Mouse (Mus musculus) MEL (cell line): ENCODE measurements around the gene Adtrp. TPM values are rescaled to one million over a fixed set of nuclear protein-coding genes. Genes with fewer than 3 reads are reported as not detected.

Experiments
- DNase-seq: peaks from one replicate; pipeline ENCODE4 v3.0.0; 2011; ENCODE audit warnings: low read depth, low spot score
- H3K27ac ChIP-seq: 2 replicates; pipeline ENCODE4 v1.5.1; 2012; ENCODE audit warnings: low read depth, mild to moderate bottlenecking, control low read depth, low read length, moderate library complexity; ENCODE audit not compliant: control insufficient read depth
- H3K27me3 ChIP-seq, 2 experiments: fragments of 150-350 bp in 1 of 2; sonication (generic) in 1 of 2; 2 replicates each; pipeline ENCODE4 v1.6.1; 2012; ENCODE audit warnings: low read length in 2 of 2, mild to moderate bottlenecking in 2 of 2, improper control_type of control experiment in 1 of 2, moderate library complexity in 1 of 2; ENCODE audit not compliant: insufficient read depth in 2 of 2, control insufficient read depth in 1 of 2
- H3K36me3 ChIP-seq, 2 experiments: 2 replicates each; pipeline ENCODE4 v1.6.1; 2012 to 2014; ENCODE audit warnings: low read length in 2 of 2, improper control_type of control experiment in 1 of 2, inconsistent platforms in 1 of 2, mild to moderate bottlenecking in 1 of 2; ENCODE audit not compliant: insufficient read depth in 2 of 2, control insufficient read depth in 1 of 2
- H3K4me1 ChIP-seq, 2 experiments: fragments of 150-350 bp in 1 of 2; sonication (generic) in 1 of 2; 2 replicates each; pipeline ENCODE4 v1.6.1; 2012; ENCODE audit warnings: low read length in 2 of 2, improper control_type of control experiment in 1 of 2, mild to moderate bottlenecking in 1 of 2; ENCODE audit not compliant: insufficient read depth in 2 of 2, control insufficient read depth in 1 of 2
- H3K4me3 ChIP-seq, 2 experiments: fragments of 150-350 bp in 1 of 2; sonication (generic) in 1 of 2; 2 replicates each; pipeline ENCODE4 v1.5.1; 2012; ENCODE audit warnings: low read depth in 2 of 2, low read length in 2 of 2, mild to moderate bottlenecking in 2 of 2, moderate library complexity in 2 of 2, control low read depth in 1 of 2, improper control_type of control experiment in 1 of 2; ENCODE audit not compliant: control insufficient read depth in 1 of 2, insufficient read depth in 1 of 2
- H3K79me2 ChIP-seq: 2 replicates; pipeline ENCODE4 v1.6.1; 2012; ENCODE audit warnings: mild to moderate bottlenecking, low read length, moderate library complexity; ENCODE audit not compliant: control insufficient read depth, poor library complexity, insufficient read depth
- H3K9ac ChIP-seq: 2 replicates; pipeline ENCODE4 v1.6.1; 2012; ENCODE audit warnings: low read depth, mild to moderate bottlenecking, control low read depth, low read length, moderate library complexity; ENCODE audit not compliant: control insufficient read depth, poor library complexity, severe bottlenecking
- H3K9me3 ChIP-seq: fragments of 150-350 bp; sonication (generic); replicated peaks from 2 replicates; pipeline ENCODE4 v1.6.1; 2012; ENCODE audit warnings: mild to moderate bottlenecking, low read length, improper control_type of control experiment, moderate library complexity; ENCODE audit not compliant: insufficient read depth
- CHD1 ChIP-seq: IDR thresholded peaks from 2 replicates; pipeline ENCODE4 v1.6.1; 2012; ENCODE audit warnings: low read depth, mild to moderate bottlenecking, inconsistent platforms, low read length, improper control_type of control experiment
- CHD2 ChIP-seq: IDR thresholded peaks from 2 replicates; pipeline ENCODE4 v1.6.1; 2011; ENCODE audit warnings: low read length, improper control_type of control experiment
- E2F4 ChIP-seq: IDR thresholded peaks from 2 replicates; pipeline ENCODE4 v1.6.1; 2011; ENCODE audit warnings: low read depth, low read length, improper control_type of control experiment, borderline replicate concordance
- ELF1 ChIP-seq: IDR thresholded peaks from 2 replicates; pipeline ENCODE4 v1.6.1; 2014; ENCODE audit warnings: low read depth, mild to moderate bottlenecking, inconsistent platforms, low read length, improper control_type of control experiment, moderate library complexity
- ETS1 ChIP-seq: IDR thresholded peaks from 2 replicates; pipeline ENCODE4 v1.6.1; 2012; ENCODE audit warnings: low read depth, mild to moderate bottlenecking, inconsistent platforms, low read length, improper control_type of control experiment, moderate library complexity
- GABPA ChIP-seq: IDR thresholded peaks from 2 replicates; pipeline ENCODE4 v1.6.1; 2012; ENCODE audit warnings: low read depth, mild to moderate bottlenecking, inconsistent platforms, low read length, improper control_type of control experiment, moderate library complexity
- HCFC1 ChIP-seq: IDR thresholded peaks from 2 replicates; pipeline ENCODE4 v1.6.1; 2012; ENCODE audit warnings: low read depth, mild to moderate bottlenecking, inconsistent platforms, low read length, improper control_type of control experiment, moderate library complexity
- JUND ChIP-seq: IDR thresholded peaks from 2 replicates; pipeline ENCODE4 v1.6.1; 2011; ENCODE audit warnings: low read depth, mild to moderate bottlenecking, improper control_type of control experiment, low read length
- KAT2A ChIP-seq: conservative IDR thresholded peaks from 2 replicates; pipeline ENCODE4 v1.6.1; 2012; ENCODE audit warnings: low read depth, low read length, improper control_type of control experiment, inconsistent platforms
- MAX ChIP-seq: IDR thresholded peaks from 2 replicates; pipeline ENCODE4 v1.6.1; 2011; ENCODE audit warnings: low read length, improper control_type of control experiment
- MAZ ChIP-seq: IDR thresholded peaks from 2 replicates; pipeline ENCODE4 v1.6.1; 2012; ENCODE audit warnings: low read depth, mild to moderate bottlenecking, inconsistent platforms, low read length, improper control_type of control experiment
- MXI1 ChIP-seq: IDR thresholded peaks from 2 replicates; pipeline ENCODE4 v1.6.1; 2011; ENCODE audit warnings: mild to moderate bottlenecking, low read depth, low read length, improper control_type of control experiment
- MYB ChIP-seq: IDR thresholded peaks from 2 replicates; pipeline ENCODE4 v1.6.1; 2011; ENCODE audit warnings: mild to moderate bottlenecking, low read depth, low read length, improper control_type of control experiment
- MYC ChIP-seq: IDR thresholded peaks from 2 replicates; pipeline ENCODE4 v1.6.1; 2011; ENCODE audit warnings: low read depth, mild to moderate bottlenecking, low read length, improper control_type of control experiment, moderate library complexity
- NELFE ChIP-seq: IDR thresholded peaks from 2 replicates; pipeline ENCODE4 v1.6.1; 2011; ENCODE audit warnings: low read depth, low read length, improper control_type of control experiment
- POLR2AphosphoS2 ChIP-seq: IDR thresholded peaks from 2 replicates; pipeline ENCODE4 v1.6.1; 2011; ENCODE audit warnings: low read length, improper control_type of control experiment
- POLR2AphosphoS5 ChIP-seq: IDR thresholded peaks from 2 replicates; pipeline ENCODE4 v1.6.1; 2012; ENCODE audit warnings: low read depth, borderline replicate concordance, mild to moderate bottlenecking, inconsistent platforms, low read length, moderate library complexity, mixed read lengths
- SMC3 ChIP-seq: IDR thresholded peaks from 2 replicates; pipeline ENCODE4 v1.6.1; 2011; ENCODE audit warnings: low read depth, low read length, improper control_type of control experiment
- TCF12 ChIP-seq: IDR thresholded peaks from 2 replicates; pipeline ENCODE4 v1.6.1; 2014; ENCODE audit warnings: low read depth, mild to moderate bottlenecking, inconsistent platforms, low read length, improper control_type of control experiment, moderate library complexity
- USF1 ChIP-seq: IDR thresholded peaks from 2 replicates; pipeline ENCODE4 v1.6.1; 2014; ENCODE audit warnings: low read depth, mild to moderate bottlenecking, inconsistent platforms, low read length, improper control_type of control experiment, moderate library complexity
- USF2 ChIP-seq, 2 experiments: IDR thresholded peaks; 2 replicates each; pipeline ENCODE4 v1.6.1; 2011 to 2012; ENCODE audit warnings: improper control_type of control experiment in 2 of 2, low read length in 2 of 2, borderline replicate concordance in 1 of 2, inconsistent platforms in 1 of 2, low read depth in 1 of 2, mild to moderate bottlenecking in 1 of 2; ENCODE audit not compliant: insufficient read depth in 1 of 2
- ZC3H11A ChIP-seq: IDR thresholded peaks from 2 replicates; pipeline ENCODE4 v1.6.1; 2012; ENCODE audit warnings: low read depth, mild to moderate bottlenecking, inconsistent platforms, low read length, improper control_type of control experiment
- ZKSCAN1 ChIP-seq: IDR thresholded peaks from 2 replicates; pipeline ENCODE4 v1.6.1; 2012; ENCODE audit warnings: low read depth, mild to moderate bottlenecking, inconsistent platforms, low read length, improper control_type of control experiment, moderate library complexity
- ZMIZ1 ChIP-seq: IDR thresholded peaks from 2 replicates; pipeline ENCODE4 v1.6.1; 2012; ENCODE audit warnings: low read depth, mild to moderate bottlenecking, inconsistent platforms, low read length, improper control_type of control experiment, moderate library complexity
- ZNF384 ChIP-seq: IDR thresholded peaks from 2 replicates; pipeline ENCODE4 v1.6.1; 2012; ENCODE audit warnings: low read depth, mild to moderate bottlenecking, inconsistent platforms, low read length, improper control_type of control experiment
- polyA plus RNA-seq, 2 experiments: library from polyadenylated mRNA; stranded (reverse) in 1 of 2; unstranded in 1 of 2; fragments of >175 nt in 1 of 2; fragments of >200 nt in 1 of 2; gene quantifications; 2 replicates each; pipeline versions ENCODE4 v1.2.1 to v1.2.4; 2012; ENCODE audit warnings: low replicate concordance in 2 of 2, low read depth in 1 of 2; ENCODE audit not compliant: insufficient read length in 2 of 2, insufficient read depth in 1 of 2, missing spikeins in 1 of 2
- total RNA-seq: library from RNA; depleted of rRNA; stranded (reverse); fragments of 300-350 nt; gene quantifications from 2 replicates; pipeline ENCODE4 v1.2.3, GENCODE M21; 2012

Adtrp gene
- total and polyA plus RNA-seq, 3 experiments: not detected

- no peaks in the 10 kb centered on the region for H3K79me2 ChIP-seq
- no peak overlapping the region for H3K4me3 ChIP-seq
- no peaks in the 10 kb centered on the region for H3K36me3 ChIP-seq
- no peaks in the 10 kb centered on the region for H3K27me3 ChIP-seq
- no peaks in the 10 kb centered on the region for H3K9me3 ChIP-seq
- H3K27ac ChIP-seq: no peak overlapping the region
- H3K9ac ChIP-seq: no peak overlapping the region
- no peak for TF ChIP-seq CHD2
- no peak for TF ChIP-seq KAT2A
- TF ChIP-seq HCFC1: no peak
- no peak for TF ChIP-seq MAX
- TF ChIP-seq MYB: no peak
- TF ChIP-seq ELF1: no peak
- TF ChIP-seq MAZ: no peak
- TF ChIP-seq USF1: no peak
- TF ChIP-seq MXI1: no peak
- no peak for TF ChIP-seq ZMIZ1
- TF ChIP-seq, all 39 proteins: peak for 0
- DNase-seq: no peak
- H3K4me1 ChIP-seq: no peaks in the 10 kb centered on the region
These were observed 18.1 kb upstream of the Adtrp start for GRCm38 (mm10) chr13:41865575-41865974.

DNA sequence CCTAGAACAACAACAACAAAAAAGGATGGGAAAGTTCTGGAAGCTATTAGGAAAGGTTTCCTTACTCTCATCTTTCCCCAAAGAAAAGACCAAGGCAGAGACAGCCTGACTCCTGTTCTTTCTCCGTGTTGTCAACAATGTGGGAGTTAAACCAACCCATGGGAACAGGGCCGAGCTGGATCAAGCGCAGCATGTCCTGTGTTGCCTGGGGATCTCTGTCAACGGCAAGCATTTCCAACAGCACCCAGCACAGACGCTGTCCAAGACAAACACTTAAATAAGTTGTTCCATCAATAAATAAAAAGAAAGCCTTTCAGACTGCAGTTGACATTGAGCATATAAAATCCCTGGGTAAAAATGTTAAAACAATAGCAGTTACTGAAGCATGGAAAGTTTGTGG, 17.6 kb upstream of the Adtrp start:
- Histone ChIP-seq H3K36me3 (no peaks in the 10 kb centered on the region), H3K79me2 (no peaks in the 10 kb centered on the region), H3K4me1 (no peaks in the 10 kb centered on the region), H3K9me3 (no peaks in the 10 kb centered on the region), H3K27ac (no peak overlapping the region), H3K4me3 (no peak overlapping the region), H3K9ac (no peak overlapping the region), H3K27me3 (no peaks in the 10 kb centered on the region)
- DNase-seq: no peak
- no peak for TF ChIP-seq MAZ
- TF ChIP-seq E2F4: no peak
- TF ChIP-seq GABPA: no peak

DNA sequence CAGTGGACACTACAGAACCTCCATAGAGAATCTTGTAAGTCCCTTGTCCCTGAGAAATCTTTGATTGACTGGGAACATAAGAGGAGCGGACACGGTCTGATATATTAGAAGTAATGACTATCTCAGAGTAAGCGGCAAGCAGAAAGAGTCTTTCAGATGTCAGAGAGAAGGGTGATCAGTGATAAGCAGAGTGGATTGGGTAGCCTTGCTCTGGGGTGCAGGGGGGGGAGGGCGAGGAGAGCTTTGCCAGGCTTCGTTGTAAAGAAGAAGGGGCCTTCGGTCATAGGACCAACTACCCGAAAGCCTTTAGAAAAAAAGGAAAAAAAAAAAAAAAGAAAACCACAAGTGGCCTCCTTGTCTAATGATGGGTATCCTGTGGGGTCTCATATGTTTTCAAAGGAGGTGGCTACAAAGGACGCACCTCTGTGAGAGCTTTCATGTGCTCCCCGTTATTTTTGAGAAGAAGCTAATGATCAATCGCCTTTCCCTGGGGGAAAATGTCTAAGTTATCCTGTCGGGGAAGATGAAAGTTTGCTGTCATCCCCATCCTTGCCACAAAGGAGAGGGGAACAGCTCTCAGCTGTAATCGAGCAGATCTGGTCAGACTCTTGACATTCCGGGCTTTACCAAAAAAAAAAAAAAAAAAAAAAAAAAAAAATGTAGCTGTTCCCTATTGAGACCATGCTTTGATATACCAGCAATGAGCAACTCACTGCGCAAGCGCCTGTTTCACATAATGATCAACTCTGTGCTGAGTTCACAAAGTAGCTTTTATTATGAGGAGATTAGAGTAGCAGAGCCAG, 13.3 kb upstream of the Adtrp start:
- Histone ChIP-seq H3K79me2 (no peaks in the 10 kb centered on the region), H3K9ac (no peak overlapping the region), H3K27me3 (no peaks in the 10 kb centered on the region), H3K36me3 (no peaks in the 10 kb centered on the region), H3K4me1 (no peaks in the 10 kb centered on the region), H3K27ac (no peak overlapping the region), H3K4me3 (no peak overlapping the region), H3K9me3 (no peaks in the 10 kb centered on the region)
- TF ChIP-seq E2F4: no peak
- no peak for TF ChIP-seq ZKSCAN1
- TF ChIP-seq USF2 (IDR thresholded peaks at IDR 0.05; ENCODE audit: borderline replicate concordance in 1 of 2, insufficient read depth in 1 of 2, low read depth in 1 of 2, low read length in 2 of 2): no peak
- no peak for TF ChIP-seq POLR2AphosphoS2
- no peak for TF ChIP-seq ETS1
- TF ChIP-seq HCFC1: no peak
- TF ChIP-seq ZC3H11A: no peak
- no peak for TF ChIP-seq NELFE
- TF ChIP-seq ZMIZ1: no peak
- no peak for TF ChIP-seq POLR2AphosphoS5
- TF ChIP-seq USF1: no peak
- no peak for TF ChIP-seq MXI1
- TF ChIP-seq TCF12: no peak
- TF ChIP-seq MYC: no peak
- no peak for TF ChIP-seq CHD1
- no peak for TF ChIP-seq ZNF384
- TF ChIP-seq JUND: no peak
- TF ChIP-seq SMC3: no peak
- no peak for DNase-seq
